ENCODE assay signal across 8 mouse cellular contexts in the genomic region with DNA sequence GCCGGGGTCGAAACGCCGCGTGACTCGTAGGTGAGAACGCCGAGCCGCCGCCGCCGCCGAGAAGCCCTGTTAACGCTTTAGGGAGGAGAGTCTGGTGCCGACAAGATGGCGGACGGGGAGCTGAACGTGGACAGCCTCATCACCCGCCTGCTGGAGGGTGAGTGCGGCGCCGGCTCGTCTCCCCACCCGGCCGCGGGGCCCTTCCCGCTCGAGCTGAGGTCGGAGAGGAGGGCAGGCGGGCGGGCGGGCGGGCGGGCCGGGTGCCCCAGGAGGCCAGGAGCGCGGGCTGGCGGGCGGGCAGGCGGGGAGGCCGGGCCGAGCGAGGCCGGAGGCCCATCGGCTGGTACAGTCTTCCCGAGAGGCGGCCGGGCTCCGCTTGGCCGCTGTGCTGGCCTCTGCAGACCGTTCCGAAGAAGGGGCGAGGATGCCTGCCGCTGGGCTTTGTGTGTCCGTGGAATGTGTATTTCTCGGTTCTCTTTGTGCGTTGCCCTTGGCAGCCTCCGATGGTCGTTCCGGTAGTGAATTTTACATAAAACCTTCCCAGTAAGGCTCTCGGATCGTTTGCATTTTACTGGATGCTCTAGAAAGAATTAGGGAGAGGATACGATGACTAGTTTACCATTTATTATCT. TPM values are rescaled to one million over a fixed set of nuclear protein-coding genes. Genes with fewer than 3 reads are reported as not detected.
DNase-seq lines count a peak whose midpoint lies in the region; ATAC-seq and TF ChIP-seq lines count a peak whose summit lies in the region.

No protein-coding gene starts in this region.

- H3K27ac ChIP-seq in heart, embryonic 10.5 days: peak overlapping the region; percentile 100
- H3K27ac ChIP-seq in spleen, adult 2 months (ENCODE audit: insufficient read depth, low read length): peak overlapping the region; percentile 93
- H3K27ac ChIP-seq in embryonic facial prominence, embryonic 13.5 days: peak overlapping the region; percentile 99
- peak overlapping the region; percentile 99 for H3K27ac ChIP-seq in hindbrain, postnatal 0 days

- peak overlapping the region; percentile 99 for H3K9ac ChIP-seq in embryonic facial prominence, embryonic 13.5 days
- H3K9ac ChIP-seq in hindbrain, postnatal 0 days (replicated peaks; ENCODE audit: low read length): peak overlapping the region; percentile 99

- H3K4me2 ChIP-seq in embryonic facial prominence, embryonic 13.5 days: peak overlapping the region; percentile 60
- H3K4me2 ChIP-seq in hindbrain, postnatal 0 days (ENCODE audit: low read depth, low read length): peak overlapping the region; percentile 74

- no peaks in the 10 kb centered on the region for H3K9me3 ChIP-seq in heart, embryonic 10.5 days
- no peaks in the 10 kb centered on the region for H3K9me3 ChIP-seq in embryonic facial prominence, embryonic 13.5 days
- no peaks in the 10 kb centered on the region for H3K9me3 ChIP-seq in hindbrain, postnatal 0 days (ENCODE audit: low read length)

- WGBS in heart, embryonic 10.5 days: under 1% methylated on average over 55 of the region's 63 CpGs
- 2% methylated on average over 52 of the region's 63 CpGs for WGBS in spleen, adult 2 months
- under 1% methylated on average over 49 of the region's 63 CpGs for WGBS in embryonic facial prominence, embryonic 13.5 days
- 0% methylated on average over 61 of the region's 63 CpGs for WGBS in hindbrain, postnatal 0 days

- peak overlapping the region; percentile 98 for H3K4me3 ChIP-seq in heart, embryonic 10.5 days
- peak overlapping the region; percentile 72 for H3K4me3 ChIP-seq in spleen, adult 2 months (ENCODE audit: extremely low read depth, insufficient read depth, insufficient read length)
- peak overlapping the region; percentile 86 for H3K4me3 ChIP-seq in embryonic facial prominence, embryonic 13.5 days
- peak overlapping the region; percentile 96 for H3K4me3 ChIP-seq in hindbrain, postnatal 0 days (ENCODE audit: low read length)

- H3K27me3 ChIP-seq in heart, embryonic 10.5 days (ENCODE audit: insufficient read depth, poor library complexity, severe bottlenecking): no peaks in the 10 kb centered on the region
- no peaks in the 10 kb centered on the region for H3K27me3 ChIP-seq in spleen, adult 2 months (ENCODE audit: control insufficient read depth, insufficient read depth, low read length)
- H3K27me3 ChIP-seq in embryonic facial prominence, embryonic 13.5 days: no peaks in the 10 kb centered on the region
- H3K27me3 ChIP-seq in hindbrain, postnatal 0 days (ENCODE audit: insufficient read depth, low read length): no peaks in the 10 kb centered on the region

- no peak for DNase-seq in heart, embryonic 10.5 days (ENCODE audit: low spot score)
- DNase-seq in heart, postnatal 36 days: no peak
- DNase-seq in spleen, adult 2 months (ENCODE audit: low read depth in 1 of 2, low spot score in 2 of 2): no peak
- DNase-seq in spleen, adult 18-20 months: no peak
- peak; percentile 60 for DNase-seq in hindbrain, postnatal 0 days (ENCODE audit: low spot score)
- DNase-seq in mesoderm, embryonic 11.5 days (ENCODE audit: low read depth, low spot score): peak; percentile 59
- DNase-seq in testis, postnatal 14 days (ENCODE audit: low spot score): peak; percentile 85

- no peak for TF ChIP-seq POLR2A in spleen, adult 2 months (IDR thresholded peaks at IDR 0.05; ENCODE audit: low read depth, low read length)

- intact Hi-C loops in heart, postnatal 36 days (cut with DNase I): loop anchor here (2.0 to 5.0 kb wide), 2 partner anchors 43 to 153 kb away; partner anchors contain the start of gene Yes1

- peak; percentile 68 for ATAC-seq in embryonic facial prominence, embryonic 13.5 days (ENCODE audit: insufficient number of reproducible peaks, insufficient read depth, low FRiP score, low TSS enrichment, low read depth)
- peak; percentile 85 for ATAC-seq in hindbrain, postnatal 0 days

- TF ChIP-seq CTCF in spleen, adult 2 months (IDR thresholded peaks at IDR 0.05; ENCODE audit: extremely low read depth, insufficient read depth, insufficient read length, insufficient replicate concordance): no peak
- no peak for TF ChIP-seq CTCF in hindbrain, postnatal 0 days (IDR thresholded peaks at IDR 0.05; ENCODE audit: low read depth)

- H3K36me3 ChIP-seq in heart, embryonic 10.5 days: no peaks in the 10 kb centered on the region
- H3K36me3 ChIP-seq in spleen, adult 2 months (ENCODE audit: control insufficient read depth, insufficient read depth, low read length): no peaks in the 10 kb centered on the region
- no peaks in the 10 kb centered on the region for H3K36me3 ChIP-seq in embryonic facial prominence, embryonic 13.5 days
- no peaks in the 10 kb centered on the region for H3K36me3 ChIP-seq in hindbrain, postnatal 0 days (ENCODE audit: insufficient read depth, low read length)

- peaks cover 16% of the 10 kb centered on the region for H3K4me1 ChIP-seq in heart, embryonic 10.5 days
- H3K4me1 ChIP-seq in spleen, adult 2 months (ENCODE audit: control insufficient read depth, insufficient read depth, insufficient read length): peaks cover 4% of the 10 kb centered on the region
- peaks cover 9% of the 10 kb centered on the region; the same call in 1 of the 2 replicates for H3K4me1 ChIP-seq in embryonic facial prominence, embryonic 13.5 days
- peaks cover 6% of the 10 kb centered on the region; the same call in 1 of the 2 replicates for H3K4me1 ChIP-seq in hindbrain, postnatal 0 days (ENCODE audit: insufficient read depth, low read length)

RNA-seq across cellular contexts. Expression of gene Ppp1cb, which starts 0.7 kb away (rescaled TPM):
- 233 and 261 TPM in 2 replicates for polyA plus RNA-seq in heart, embryonic 10.5 days (2016; fragmentation: Nextera tagmentation; extraction: Ambion mirVana)
- 100 to 1,000 TPM; 445 to 446 TPM for total RNA-seq in heart, postnatal 36 days (2021)
- polyA plus RNA-seq in spleen, adult 2 months (2012; rRNA removed): 8.5 and 14.8 TPM in 2 replicates
- 199 and 220 TPM in 2 replicates for polyA plus RNA-seq in embryonic facial prominence, embryonic 13.5 days (2015; fragmentation: Nextera tagmentation; extraction: Ambion mirVana)
- total RNA-seq in hindbrain, postnatal 0 days (2014; rRNA removed): 109 and 110 TPM in 2 replicates
- 199 TPM in 2 replicates for polyA plus RNA-seq in hindbrain, postnatal 0 days (2015; fragmentation: Nextera tagmentation; extraction: Ambion mirVana)

Comparison
In these comparisons a context has a peak if more than half of its experiments do, and no peak if none do; other contexts are left out.
1. DNase-seq: peak in hindbrain, postnatal 0 days (single experiment), mesoderm, embryonic 11.5 days (single experiment) and testis, postnatal 14 days (single experiment); none in heart, embryonic 10.5 days (single experiment), heart, postnatal 36 days (0 of 2), spleen, adult 2 months (0 of 2) and spleen, adult 18-20 months (0 of 2).
2. RNA of gene Ppp1cb, which starts 0.7 kb away (polyA plus RNA-seq): 233 to 261 TPM in heart, embryonic 10.5 days, 199 to 220 TPM in embryonic facial prominence, embryonic 13.5 days and 199 TPM in hindbrain, postnatal 0 days; 8.5 to 14.8 TPM in spleen, adult 2 months; every median in the first group is over 10 times any median in the second.
3. Peak in every context shown above with its lines, with median percentiles within 50 percentile points of each other: H3K27ac ChIP-seq and H3K4me3 ChIP-seq.